Mouse (Mus musculus) frontal cortex, postnatal 10 days (tissue): ENCODE data around the gene Atp1b1.

Experiments
- DNase-seq, 2 experiments: peaks; one replicate each; pipeline ENCODE4 v3.0.0; 2022; ENCODE audit warnings: low spot score in 2 of 2, mixed read lengths in 1 of 2

Gene Atp1b1

DNA sequence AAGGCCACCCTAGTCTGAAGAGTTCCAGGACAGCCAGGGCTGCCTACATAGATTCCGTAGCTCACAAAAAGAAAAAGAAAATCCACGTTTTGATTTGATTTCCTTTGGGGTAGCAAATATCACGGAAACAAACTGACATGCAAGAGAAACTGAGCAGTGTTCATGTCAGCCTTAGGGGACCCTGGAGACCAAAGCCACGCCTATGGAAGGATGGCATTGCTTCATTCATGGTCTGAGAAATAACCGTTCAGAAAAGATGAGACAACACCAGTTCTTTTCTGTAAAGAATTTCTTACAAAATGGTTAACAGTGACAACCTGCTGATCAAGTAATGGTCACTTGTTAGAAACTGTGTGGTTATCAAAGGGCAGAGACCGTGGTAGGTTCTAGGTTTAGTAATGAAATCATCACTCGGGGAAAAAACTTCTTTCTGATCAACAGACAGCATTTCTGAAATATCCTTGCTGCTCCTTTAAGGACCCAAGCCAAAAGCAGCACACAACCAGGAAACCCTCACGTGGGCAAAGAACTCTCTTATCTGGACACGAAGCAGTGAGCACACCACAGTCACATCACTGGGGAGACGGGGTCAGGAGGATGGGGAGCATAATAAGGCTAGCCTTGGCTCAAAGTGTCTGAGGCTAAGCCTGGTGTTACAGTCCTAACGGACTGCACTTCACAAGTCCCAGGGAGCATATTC lies 17.3 kb downstream of the Atp1b1 start:
- DNase-seq: no peak

GRCm38 (mm10) chr1:164440230-164440629 lies 17.9 kb downstream of the Atp1b1 start:
- no peak for DNase-seq

DNA sequence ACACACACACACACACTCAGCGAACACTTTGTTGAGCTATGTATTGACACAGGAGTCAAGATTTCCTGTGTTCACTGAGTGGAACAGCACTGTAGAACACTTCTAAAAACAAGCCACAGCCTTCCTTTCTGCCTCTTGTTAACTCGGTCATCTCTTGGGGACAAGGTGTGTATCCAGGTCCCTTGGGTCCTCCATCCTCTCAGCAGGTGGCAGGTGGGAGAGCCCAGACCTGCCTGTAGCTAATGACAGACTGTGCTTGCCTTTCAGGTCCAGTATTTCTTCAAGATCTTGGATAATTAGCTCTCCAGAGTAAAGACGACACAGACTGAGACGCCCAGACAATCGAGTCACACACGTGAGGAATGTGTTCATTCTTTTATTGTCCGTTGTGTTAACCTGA lies 21.4 kb downstream of the Atp1b1 start:
- no peak for DNase-seq

DNA sequence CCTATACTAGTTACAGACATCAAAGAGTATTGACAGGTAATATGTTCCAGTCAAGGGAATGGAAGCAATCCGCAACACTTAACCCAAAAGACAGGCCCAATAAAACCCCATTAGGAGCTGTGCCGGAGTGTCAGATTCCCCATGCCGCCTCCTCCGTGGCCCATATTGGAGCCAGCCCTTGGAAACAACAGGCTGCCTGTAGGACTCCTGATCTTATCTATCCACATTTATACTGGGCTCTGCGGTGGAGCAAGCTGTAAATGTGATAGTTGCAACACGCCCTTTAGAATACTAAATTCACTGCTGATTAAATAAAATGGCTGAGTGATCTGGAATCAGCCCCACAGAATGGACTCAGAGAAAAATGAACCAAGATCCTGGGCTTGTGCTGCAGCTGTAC lies 24.1 kb downstream of the Atp1b1 start:
- no peak for DNase-seq

DNA sequence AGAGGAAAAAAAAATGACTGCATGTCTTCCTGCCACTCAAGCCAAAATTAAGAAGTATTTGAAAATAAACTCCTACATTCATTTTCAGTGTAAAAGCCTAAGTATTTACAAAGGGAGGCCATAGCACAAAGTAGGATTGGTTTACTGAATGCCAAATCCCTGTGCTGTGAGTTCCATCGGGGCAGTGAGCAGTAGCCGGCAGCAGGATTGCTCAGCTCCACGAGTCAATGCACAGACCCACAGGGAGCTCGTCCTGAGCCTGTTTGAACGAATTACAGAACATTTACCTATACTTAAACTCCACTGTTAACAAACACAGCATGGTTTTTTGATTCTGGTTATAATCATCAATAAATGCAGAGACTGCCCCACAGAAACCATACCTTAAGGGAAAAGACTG lies 25.5 kb downstream of the Atp1b1 start:
- DNase-seq: no peak

GRCm38 (mm10) chr1:164428644-164429043 lies 29.5 kb downstream of the Atp1b1 start:
- no peak for DNase-seq

DNA sequence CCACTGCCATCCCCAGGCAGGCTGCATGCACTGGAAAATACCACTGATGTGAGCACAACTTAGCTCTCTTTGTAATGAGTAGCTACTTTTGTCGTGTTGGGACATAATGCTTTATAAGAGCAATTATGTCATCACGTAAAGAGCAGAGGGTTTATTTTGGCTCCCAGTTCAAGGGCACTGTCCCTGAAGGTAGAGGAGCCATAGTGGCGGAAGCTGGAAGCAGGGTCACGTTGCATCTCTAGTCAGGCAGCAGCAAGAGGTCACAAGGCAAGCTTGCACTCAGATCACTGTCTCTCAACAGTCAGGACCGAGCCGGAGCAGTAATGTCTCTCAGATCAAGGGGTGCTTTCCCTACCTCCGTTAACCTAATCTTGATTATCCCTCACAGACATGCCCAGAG lies 30.4 kb downstream of the Atp1b1 start:
- DNase-seq: no peak

GRCm38 (mm10) chr1:164426227-164426626 lies 31.9 kb downstream of the Atp1b1 start:
- DNase-seq: no peak

GRCm38 (mm10) chr1:164420623-164421354 lies 37.4 kb downstream of the Atp1b1 start:
- no peak for DNase-seq

DNA sequence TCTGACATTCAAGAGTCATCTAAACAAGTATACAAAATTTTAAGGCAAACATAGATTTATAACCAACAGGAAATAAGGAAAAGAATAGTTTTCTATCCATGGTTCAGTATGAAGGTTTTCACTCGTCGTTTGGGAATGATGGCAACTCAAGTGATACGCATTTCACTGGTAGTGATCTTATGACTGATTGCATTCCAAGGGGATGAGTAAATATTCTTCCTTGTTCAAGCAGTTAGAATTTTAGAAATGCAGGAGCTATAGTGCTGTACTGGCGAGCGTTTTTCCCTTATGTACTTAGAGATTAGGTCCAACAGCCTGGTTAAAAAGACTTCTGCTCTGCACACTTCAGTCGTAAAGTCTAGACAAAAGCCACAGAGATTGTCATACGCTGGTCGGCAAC lies 38.8 kb downstream of the Atp1b1 start:
- no peak for DNase-seq

DNA sequence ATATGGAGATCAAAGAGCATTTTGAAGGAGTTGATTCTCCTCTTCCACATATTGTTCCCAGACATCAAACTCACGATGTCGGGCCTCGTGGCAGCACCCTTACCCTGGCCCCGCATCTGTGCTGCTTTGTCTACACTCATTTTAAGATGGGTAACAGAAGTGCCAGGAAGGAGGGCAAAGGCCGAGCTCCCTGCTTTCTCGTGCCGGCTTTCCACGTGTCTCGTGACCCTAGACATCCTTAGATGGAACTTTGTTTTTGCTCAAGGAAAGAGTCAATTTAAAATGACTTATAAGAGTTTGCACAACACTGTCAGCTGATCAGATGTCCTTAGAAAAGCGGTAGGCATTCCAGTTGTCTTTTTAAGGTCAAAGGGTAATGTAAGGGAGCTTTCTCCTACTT lies 39.8 kb downstream of the Atp1b1 start:
- DNase-seq: no peak

DNA sequence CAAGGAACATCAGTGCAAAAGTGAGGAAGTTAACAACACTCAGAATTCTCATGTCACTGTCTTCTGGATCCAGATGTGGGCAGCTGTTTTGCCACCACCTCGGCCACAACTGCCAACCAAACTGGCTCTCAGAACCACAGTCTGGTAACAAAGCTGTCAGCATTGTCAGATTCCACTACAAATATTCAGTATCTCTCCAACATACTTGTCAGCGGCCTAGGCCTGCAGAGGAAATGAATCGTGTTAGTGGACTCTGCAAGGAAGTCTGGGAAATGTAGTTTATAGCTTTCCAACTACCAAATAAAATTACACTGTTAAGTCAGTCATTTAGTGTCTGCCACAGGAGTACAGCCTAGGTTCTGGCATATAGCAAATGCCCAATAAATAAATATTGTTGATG lies 40.6 kb downstream of the Atp1b1 start:
- DNase-seq: no peak

DNA sequence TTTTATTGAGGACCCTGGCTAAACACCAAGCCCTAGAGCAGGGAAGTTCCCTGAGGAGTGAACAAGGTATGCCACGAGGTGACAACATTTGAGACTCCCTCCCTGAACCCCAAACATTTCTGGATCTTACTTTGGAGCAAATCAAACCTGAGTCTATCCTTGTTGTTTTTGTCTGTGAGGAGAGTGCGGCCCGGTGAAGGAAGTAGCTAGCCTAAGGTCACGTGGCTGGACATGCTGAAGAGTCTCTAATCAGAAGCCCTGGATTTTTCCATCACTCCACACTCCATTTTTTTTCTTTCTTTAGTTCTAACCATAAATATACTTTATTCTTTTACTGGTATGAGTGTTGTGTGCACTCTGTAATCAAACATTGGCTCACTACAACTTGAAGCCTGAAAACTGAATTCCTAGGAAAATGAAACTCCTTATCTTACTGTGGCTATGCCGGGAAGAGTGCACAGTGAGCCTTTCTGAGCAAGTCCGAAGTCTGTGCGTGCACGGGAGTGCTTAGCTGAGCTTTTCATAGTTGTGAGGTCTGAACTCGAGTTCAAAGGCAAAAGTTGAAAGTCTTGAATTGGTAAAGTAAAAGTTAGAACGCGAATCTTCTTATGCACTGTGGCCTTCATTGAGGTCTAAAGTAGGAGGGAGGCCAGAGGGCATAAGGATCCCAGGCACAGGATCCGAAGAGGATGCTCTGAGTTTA lies 41.3 kb downstream of the Atp1b1 start:
- DNase-seq: no peak

DNA sequence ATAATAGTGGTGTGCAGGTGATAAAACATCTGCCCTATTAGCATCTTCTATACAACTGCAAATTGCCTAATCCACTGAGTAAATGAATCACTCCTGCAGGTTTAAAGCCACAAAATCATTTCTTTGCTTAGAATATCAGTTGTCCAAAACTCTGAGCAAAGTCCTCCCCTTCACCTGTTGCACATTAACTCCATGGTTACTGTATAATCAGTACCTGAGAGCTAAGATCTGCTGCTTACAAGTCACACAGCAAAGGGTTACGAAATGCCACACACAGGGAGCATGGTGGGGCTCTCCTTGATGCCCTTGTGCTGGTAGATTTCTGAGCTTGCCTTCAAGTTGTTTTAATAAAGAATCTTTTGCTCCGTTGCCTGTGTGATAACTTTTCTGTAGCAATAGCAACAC lies 42.8 kb downstream of the Atp1b1 start:
- DNase-seq: no peak

- no peak for DNase-seq
Observed at GRCm38 (mm10) chr1:164413608-164414007, 44.5 kb downstream of the Atp1b1 start.

DNA sequence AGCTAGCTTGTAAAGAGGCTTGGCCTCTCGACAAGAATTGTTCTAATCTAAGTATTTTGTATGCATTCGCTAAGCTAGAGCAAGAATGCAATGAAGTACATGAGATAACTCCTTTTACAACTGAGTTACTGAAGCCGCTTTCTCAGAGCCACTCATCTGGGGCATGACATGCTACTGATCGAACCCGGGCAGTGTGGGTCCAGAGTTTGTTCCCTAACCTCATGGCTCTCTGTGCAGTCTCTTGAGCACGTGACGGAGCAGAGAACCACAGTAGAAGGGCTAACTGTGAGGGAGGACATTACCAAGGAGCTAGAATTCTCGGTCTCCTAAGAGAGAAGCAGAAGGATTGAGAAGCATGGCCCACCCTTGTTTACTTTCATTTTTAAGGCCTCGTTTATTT lies 45.2 kb downstream of the Atp1b1 start:
- DNase-seq: no peak

GRCm38 (mm10) chr1:164411306-164411705 lies 46.8 kb downstream of the Atp1b1 start:
- DNase-seq: no peak

GRCm38 (mm10) chr1:164408655-164409054 lies 49.5 kb downstream of the Atp1b1 start:
- no peak for DNase-seq

DNA sequence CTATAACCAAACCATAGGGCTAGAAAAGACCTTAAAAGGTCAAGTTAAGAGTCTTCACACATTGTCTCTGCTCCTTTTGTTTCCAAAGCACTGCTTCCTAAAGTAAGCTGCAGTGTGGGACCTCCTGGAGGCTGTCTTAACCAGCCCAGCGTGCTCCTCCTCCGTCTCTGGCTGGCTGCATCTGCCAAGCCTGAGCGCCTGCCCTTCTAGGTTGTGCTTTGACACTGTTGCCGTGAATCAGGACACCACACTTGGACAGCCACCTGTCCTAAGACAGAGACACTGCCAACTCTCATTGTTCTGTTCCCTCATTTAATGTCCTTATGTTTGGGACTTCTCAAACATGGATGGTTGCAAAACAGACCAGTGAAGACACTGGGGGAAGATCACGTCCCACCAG lies 51.6 kb downstream of the Atp1b1 start:
- no peak for DNase-seq

DNA sequence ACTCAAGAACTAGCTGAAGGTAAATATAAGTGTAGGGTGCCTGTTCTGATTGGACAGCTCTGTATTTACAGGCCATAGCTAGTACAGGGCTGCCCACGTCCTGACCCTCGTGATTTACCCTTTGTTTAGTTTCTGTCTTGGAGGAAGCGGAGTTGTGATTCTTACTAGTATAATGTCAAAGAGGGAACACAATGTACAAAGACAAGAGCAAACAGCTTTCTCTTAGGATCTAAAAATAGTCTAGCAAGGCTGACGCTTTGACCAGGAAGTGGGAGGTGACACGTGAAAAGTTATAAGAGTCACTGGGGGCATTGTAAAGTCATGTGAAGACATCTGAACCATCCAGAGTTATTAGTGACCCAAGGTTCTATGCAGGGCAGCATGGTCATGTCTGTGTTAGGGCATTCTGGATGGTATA lies 52.8 kb downstream of the Atp1b1 start:
- DNase-seq: no peak

DNA sequence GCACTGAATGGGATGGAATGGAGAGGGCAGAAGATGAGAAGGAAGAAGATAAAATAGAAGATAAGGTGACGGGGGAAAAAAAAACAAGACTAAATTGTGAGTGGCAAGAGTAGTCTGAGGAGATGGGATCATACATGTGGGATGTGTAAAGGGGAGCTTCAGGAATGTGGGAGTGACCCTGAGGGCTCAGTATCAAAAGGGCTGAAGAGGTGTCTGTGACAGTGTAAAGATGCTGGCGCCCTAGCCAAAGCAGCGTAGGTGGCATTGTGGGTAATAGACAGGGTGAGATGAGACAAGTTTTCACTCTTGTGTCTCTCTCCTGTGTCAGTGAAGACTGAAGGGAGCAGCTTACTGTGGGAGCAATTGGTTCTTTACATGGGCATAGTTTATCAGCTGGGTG lies 58.6 kb downstream of the Atp1b1 start:
- DNase-seq: no peak

DNA sequence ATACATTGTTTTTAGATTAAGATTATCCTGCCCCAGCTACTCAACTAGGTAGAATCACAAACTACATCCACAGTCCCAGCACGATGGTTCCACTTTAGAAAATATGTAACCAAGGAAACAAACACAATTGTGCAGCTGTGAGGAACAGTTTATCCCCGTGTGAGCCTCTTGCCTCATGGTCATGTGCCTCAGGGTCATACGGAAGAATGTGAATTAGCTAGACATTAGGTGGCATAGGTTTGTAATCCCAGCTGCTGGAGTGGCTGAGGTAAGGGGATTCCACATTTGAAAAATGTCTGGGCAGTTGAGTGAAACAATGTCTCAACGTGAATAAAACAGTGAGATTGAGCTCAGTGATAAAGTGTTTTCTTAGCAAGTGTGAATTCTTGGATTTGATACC lies 60.5 kb downstream of the Atp1b1 start:
- no peak for DNase-seq
